Mouse (Mus musculus) cortical plate, adult 2 months (tissue): ENCODE measurements around the gene Samd4b.

ENCODE experiments used
- CTCF ChIP-seq: fragments of 200-500 bp; IDR thresholded peaks from 2 replicates; pipeline ENCODE4 v1.5.1; 2011; ENCODE audit warnings: mild to moderate bottlenecking, control low read depth, low read length; ENCODE audit not compliant: insufficient read depth; ENCODE audit errors: extremely low read depth
- POLR2A ChIP-seq: fragments of 200-500 bp; IDR thresholded peaks from 2 replicates; pipeline ENCODE4 v1.6.1; 2011; ENCODE audit warnings: mild to moderate bottlenecking, low read length, control low read depth; ENCODE audit not compliant: insufficient read depth; ENCODE audit errors: extremely low read depth

DNA sequence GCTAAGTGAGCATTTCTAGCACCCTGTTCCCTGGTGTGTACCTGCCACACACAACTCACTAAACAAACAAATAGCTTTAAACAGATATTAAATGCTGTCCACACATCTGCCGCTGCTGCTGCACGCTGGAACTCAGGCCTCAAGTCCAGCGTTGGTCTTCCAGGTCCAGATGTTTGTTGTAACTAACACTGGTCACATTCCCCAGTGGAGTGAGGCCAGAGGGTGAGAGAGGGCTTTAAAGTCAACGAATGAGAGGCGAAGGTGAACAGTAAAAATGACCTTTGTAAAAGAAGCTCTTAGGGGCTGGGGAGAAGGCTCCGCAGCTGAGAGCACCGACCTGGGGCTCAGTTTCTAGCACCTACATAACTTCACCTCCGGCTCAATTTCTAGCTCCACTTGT, 43.6 kb upstream of the Samd4b start:
- no peak for TF ChIP-seq POLR2A
- TF ChIP-seq CTCF, result no peak
